Mouse (Mus musculus) hindlimb bud, embryonic 11.5 days (tissue): Measurements from ENCODE around the gene Catsper2.

ENCODE experiments used
- DNase-seq: peaks from one replicate; pipeline ENCODE4 v3.0.0-alpha.2; 2012; ENCODE audit warnings: low read depth, low spot score; ENCODE audit errors: extremely low spot score

Catsper2 gene

GRCm38 (mm10) chr2:121357494-121357893 is 56.1 kb downstream of the Catsper2 start, which contains the start of gene Ckmt1:
Gene Ckmt1 (plus strand): TSS chr2:121357714.
- DNase-seq = no peak

- peak; percentile 79 for DNase-seq
Observed at GRCm38 (mm10) chr2:121354820-121355592, 58.6 kb downstream of the Catsper2 start, which contains the start of gene Ppip5k1. Gene Ppip5k1 (minus strand): TSS chr2:121355396.

- no peak for DNase-seq
Observed at GRCm38 (mm10) chr2:121354378-121354777, 59.2 kb downstream of the Catsper2 start.

GRCm38 (mm10) chr2:121353156-121353555 is 60.4 kb downstream of the Catsper2 start:
- DNase-seq = no peak
